Mouse (Mus musculus) kidney, postnatal 36 days (tissue): ENCODE measurements around the gene Thbd.

Experiments used
- DNase-seq, 2 experiments: peaks; one replicate each; pipeline ENCODE4 v3.0.0; 2021 to 2022; ENCODE audit warnings: mixed read lengths in 2 of 2

Thbd gene

DNA sequence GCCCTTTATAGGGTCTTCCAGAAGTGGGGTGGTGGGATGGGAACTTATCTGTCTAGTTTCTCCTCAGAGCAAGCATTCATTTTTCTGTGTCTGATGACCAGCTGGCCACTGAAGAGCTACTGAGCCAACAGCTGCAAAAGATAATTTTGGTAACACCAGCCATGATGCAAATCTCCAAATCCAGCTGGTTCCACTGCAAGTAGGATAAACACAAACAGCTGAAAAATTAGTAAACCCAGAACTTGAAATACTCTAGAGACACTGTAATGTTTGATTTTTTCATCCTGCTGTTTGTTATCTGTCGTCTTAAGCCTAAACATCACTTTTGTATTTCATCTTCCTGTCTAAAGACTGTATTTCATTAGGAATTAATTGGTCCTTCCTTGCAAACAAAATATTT lies 13.7 kb upstream of the Thbd start:
- no peak for DNase-seq

DNA sequence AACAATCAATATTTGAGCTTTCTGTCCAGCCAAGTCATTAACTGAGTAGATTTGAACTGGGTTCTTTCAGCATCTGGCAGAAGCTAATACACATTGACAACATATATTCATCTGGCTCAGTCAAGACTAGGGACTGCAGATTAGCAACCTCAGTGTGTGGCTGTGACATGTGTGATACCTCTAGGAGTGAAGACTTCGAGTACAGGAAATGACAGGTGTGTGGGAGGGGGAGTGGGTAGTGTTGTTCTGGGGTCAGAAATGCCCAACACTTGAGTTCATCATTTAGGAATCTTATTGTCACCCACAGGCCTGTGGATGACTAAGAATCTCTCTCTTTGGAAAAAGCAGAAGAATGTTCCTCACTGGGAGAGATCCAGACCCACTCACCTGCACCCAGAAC lies 13.1 kb upstream of the Thbd start:
- DNase-seq = no peak

DNA sequence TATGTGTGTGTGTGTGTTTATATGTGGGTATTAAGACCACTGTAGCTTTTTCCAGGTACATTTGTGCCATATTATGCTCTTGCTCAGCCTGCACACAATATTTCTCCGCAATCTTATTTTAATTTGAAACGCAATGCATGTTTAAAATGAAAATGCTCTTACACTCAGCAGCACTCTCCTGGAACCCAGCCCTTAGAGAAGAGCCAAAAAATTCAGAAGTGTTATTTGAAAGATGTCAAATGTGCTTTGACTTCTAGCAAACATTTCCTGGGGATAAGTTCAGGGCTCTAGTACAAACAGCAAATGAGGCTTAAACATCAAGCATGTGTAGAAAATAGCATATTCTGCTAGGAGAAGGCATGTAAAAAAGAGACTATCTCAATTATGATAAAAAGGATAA lies 11.8 kb upstream of the Thbd start:
- no peak for DNase-seq

DNA sequence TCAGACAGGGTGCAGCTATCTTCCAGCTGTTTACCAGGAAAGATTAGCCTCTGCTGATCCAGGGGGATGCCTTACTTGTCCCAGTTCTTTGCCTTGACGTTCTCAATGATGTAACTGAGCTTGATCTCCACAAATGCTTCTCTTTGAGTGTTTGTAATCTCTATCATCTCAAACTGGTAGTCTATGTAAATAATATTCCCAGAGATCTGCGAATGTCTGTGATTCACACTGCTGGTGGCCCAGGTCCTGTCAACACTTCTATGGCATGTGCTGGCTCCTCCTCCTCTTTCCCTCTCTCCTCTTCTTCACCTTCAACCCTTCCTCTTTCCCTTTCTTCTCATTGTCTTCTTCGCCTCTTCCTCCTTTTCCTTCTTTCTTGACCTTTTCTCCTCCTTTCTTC lies 11.2 kb upstream of the Thbd start:
- no peak for DNase-seq

DNA sequence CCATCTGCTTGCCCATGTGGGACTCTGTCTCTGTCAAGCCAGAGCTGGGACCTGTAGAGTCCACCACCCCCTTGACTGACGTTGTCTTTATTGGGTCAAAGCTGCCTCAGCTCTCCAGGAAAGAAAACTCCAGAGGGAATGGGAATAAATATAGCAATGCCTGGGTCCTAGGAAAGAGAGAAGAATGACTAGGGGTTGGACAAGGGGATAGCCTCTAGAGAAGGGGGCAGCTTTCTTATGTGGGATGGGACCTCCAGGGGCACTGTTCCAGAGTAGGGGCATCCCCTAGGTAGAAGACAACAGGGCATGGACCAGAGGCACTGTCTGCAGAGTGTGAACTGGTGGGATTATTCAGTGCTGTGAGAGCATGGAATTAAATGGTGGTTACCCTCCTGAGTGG lies 1.8 kb upstream of the Thbd start:
- no peak for DNase-seq

DNA sequence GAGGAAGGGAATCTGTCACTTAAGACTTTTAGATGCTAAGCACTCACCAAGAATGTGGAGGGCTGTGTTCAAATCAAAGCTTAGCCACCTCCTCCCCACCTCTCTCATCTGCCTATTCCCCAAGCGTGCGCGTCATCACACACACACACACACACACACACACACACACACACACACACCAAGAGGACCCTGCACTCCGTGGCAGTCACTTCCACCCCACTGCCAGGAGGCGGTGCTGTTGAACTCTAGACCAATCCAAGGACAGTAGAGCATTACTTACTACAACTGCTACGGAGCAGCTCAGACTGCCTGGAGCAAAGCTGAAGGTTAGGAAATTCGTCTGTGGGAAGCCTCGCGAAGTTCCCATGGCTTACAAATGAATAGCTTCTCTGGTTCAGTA lies 1.2 kb upstream of the Thbd start:
- peak; percentile 88 for DNase-seq

DNA sequence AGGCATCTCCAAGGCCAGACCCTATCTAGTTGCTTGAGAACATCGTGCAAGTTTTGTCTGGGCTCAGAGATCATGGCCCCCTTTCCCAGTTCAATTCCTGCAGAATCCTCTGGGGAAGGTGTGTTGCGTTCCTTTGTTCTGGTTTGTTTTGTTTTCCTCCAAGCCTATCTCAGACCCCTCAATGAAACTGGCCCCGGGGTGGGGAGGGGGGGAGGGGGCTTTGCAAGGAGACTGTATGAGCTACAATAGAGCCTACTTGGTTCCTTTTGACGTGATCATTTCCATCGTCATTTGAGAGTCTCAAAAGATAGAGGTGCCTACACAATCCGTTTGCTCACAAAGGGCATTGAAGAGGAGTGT lies 753 bp upstream of the Thbd start:
- DNase-seq = no peak

DNA sequence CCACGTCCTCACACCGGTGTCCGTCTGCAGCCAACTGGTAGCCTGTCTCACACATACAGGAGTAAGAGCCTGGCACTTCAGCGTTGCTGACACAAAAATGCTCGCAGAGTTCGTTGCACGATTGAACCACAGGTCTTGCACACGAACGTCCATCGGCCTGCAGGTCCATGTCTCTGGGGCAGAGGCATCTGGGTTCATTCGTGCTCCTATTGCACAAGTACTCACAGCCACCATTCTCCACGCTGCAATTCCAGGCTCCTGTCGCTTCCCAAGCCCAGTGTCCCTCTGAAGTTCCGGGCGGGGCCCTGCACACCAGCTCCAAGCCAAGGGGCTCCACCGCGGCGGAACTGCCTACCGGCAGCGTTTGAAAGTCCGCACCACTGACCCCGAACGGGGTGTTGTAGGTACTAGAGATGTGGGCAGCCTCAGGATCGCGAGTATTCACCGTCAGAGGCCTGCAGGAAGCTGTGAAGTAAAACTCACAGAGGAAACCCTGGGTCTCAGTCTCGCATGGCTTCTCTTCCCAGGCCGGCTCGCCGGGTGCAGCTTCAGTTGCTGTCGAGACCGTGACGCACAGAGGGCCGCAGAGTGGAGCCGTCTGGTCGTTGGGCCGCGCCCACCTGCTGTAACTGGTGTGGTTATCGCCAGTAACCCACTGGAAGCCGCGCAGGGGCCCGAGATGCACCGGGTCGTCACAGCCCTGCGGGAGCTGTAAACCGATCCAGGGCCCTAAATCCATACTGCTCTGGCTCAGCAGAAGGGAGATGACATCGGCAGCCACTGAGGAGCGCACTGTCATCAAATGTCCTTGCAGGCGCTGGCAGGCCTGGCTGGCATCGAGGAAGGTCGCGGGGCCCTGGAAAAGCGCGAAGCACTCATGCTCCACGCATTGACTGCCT lies 768 bp downstream of the Thbd start:
- peak; percentile 35 to 62 for DNase-seq

DNA sequence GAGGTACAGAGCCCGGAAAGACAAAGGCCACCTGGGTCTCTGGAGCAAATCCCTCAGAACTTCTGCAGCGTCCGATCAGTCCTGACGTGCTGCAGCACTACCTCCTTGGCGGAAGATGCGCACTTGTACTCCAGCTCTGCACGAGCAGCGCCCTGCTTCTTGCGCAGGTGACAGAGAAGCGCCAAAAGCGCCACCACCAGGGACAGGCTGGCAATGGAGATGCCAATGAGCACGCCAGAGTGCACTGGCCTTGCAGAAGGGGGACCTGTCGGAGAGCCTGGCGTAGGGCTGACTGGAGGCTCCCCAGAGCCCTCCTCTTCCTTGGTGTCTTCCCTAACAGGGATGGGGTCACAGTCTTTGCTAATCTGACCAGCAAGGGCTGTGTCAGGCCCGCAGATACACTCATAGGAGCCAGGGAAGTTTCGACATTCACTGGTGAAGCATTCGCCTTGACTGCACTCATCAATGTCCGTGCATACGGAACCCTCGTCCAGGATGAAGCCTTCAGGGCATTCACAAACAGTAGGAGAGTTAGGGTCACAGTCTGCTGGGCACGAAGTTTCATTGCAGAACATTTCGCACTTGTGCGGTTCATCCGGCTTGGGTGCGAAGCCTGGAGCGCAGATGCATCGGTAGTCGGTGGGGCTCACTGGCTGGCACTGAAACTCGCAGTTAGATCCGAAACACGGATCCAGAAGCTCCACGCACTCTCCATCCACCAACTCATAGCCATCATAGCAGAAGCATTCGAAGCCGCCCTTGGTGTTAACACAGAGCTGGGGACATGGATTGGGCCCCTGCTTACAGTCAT lies 1.6 kb downstream of the Thbd start:
- peak; percentile 51 to 69 for DNase-seq

DNA sequence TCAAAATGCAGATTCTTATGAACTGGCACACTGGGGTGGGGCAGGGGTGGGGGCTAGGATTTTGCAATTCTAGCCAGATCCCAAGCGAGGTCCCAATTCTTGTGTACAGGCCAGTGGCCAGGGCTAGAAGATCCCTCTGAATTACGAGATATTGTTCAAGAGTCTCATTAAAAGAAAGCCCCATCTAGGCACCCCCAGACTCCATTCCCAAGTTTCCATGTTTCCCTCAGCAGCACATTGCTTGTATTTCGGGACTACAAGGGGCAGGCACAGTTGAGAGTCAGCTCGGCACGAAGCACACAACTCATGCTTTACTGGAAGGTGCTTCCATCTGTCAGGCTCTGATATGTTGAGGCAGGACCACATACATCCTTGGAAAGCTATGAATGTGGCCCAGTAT lies 3.1 kb downstream of the Thbd start:
- DNase-seq = no peak

DNA sequence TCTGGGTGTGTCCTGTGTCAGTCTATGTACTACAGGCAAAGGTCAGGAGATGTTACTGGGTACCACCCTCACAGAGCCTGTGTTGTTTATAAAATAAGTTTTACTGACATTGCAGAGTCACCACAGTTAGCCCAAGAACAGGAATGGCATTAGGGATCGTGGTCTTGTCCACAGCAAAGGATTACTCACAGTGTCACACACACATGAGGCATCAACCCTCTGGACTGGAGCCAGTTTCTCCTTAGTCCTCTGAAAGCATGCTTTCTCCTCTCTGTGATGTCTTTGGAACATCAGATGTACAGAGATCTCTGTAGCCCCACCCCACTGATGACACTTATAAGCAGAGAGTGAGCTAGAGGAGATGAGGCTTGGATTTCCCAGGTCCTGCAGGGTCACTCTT lies 5.8 kb downstream of the Thbd start:
- DNase-seq = no peak

DNA sequence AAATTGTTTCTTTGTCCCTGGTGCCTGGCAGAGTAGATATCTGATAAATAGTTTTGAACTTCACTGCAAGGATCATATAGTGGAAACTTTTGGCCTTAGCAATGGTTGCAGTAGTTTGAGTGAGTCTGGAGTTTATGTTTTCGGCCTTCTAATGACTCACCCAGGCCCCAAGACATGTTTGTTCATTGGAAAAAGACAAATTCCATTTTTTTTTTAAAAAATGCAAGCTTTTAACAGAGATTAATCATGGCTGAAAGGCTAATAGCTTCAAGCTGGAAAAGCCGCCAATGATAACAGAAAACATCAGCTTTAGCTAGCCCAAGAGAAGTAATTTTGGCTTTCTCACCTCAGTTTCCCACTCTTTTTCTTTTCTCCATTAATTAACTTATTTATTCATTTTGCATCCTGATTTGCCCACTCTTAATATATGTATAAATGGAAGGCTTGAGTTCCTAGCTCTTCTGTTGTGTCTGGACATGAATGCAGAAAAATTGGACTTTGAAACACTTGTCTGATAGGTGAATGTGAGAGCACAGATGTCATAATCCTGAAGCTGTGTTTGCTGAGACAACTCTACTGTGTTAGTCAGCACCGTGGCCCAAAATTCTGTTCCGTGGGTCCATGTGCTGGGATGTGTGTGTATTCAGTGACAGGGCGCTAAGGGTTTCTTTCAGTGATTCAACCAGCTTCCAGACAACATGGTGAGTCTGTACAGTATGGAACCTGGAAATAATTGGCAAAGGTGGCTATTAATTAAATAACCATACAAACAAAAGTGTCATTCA lies 8.9 kb downstream of the Thbd start:
- DNase-seq = no peak

DNA sequence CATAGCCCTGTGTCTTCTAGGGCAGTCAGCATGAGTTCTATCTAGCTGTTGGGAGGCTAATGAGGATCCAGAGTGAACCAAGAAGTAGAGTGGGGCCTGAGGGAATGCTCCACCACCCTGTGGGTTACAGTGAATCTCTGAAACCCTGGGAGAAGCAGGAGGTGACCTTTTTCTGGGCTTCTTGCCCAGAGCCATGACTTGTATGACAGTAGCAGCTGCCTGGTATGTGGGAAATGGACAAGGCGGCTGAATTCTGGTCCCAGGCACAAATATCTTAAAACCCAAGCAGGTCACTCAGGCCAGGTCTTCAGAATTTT lies 10.2 kb downstream of the Thbd start:
- DNase-seq = peak; percentile 66 to 69

DNA sequence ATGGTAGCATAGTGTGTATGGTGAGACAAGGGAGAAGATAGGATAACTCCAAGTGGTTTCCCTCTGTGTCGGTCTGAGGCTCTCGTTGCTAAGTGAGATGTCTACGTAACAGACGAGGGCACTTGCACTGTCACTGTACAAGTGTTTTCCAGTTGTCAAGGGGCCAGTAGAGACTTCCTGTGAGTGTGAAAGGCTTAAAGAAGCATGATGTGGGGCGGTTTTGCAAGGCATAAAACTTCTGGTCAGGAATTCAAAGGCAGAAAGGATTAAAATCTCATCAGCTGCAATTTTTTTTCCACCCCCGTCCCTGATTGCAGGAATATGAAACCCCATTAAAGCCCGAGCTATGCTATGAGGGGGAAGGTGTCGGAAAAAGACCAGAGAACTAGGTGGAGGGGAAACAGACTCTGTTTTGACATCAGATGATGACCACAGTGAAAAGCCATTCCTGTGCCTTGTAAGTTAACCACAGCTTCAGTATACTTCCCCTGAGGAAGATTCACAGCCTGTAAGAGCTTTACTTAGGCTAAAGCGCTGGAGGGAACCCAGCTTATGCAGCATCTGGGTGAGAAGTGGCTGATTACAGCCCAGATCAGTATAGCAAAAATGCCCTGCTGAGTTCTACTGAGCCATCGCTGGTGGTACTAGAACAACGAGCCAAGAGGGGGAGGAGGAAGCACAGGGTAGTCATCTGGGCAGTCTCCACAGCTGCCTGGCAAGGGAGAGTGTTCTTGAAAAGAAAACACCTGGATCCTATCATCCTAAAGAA lies 10.8 kb downstream of the Thbd start:
- DNase-seq = no peak

DNA sequence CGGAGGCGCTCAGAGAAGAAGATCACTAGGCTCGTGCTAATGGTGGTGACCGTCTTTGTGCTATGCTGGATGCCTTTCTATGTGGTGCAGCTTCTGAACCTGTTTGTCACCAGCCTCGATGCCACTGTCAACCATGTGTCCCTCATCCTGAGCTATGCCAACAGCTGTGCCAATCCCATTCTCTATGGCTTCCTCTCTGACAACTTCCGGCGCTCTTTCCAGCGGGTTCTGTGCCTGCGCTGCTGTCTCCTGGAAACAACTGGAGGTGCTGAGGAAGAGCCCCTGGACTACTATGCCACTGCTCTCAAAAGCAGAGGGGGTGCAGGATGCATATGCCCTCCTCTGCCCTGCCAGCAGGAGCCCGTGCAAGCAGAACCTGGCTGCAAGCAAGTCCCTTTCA lies 11.8 kb downstream of the Thbd start:
- no peak for DNase-seq

DNA sequence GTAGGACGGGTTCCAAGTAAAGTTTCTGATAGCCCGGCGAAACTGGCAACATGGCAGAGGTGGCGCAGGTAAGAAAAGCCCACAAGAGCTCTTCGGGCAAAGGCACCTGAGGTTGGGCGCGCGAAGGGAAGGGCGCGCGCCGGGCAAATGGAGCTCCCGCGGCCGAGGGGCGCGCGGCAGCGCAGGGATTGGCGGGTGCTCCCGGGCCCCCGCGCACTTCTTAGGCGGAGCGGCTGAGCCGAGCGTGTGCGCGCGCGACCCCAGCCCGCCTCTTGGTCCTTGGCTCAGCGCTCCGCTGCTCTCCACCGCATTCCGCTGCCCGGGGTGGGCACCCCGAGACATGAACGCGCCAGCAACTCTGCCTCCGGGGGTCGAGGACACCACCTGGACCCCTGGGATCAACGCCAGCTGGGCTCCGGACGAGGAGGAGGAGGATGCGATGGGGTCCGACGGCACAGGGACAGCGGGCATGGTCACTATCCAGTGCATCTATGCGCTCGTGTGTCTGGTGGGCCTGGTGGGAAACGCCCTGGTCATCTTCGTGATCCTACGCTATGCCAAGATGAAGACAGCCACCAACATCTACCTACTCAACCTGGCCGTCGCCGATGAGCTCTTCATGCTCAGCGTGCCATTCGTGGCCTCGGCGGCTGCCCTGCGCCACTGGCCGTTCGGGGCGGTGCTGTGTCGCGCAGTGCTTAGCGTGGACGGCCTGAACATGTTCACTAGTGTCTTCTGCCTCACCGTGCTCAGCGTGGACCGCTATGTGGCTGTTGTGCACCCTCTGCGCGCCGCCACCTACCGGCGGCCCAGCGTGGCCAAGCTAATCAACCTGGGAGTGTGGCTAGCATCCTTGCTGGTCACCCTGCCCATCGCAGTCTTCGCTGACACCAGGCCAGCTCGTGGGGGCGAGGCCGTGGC lies 12.6 kb downstream of the Thbd start, which contains the start of gene Sstr4:
Sstr4 (plus strand) TSS at position 214 of the 921 bp plus-strand sequence.
- peak in 1 of 2 experiments; percentile 73 for DNase-seq

DNA sequence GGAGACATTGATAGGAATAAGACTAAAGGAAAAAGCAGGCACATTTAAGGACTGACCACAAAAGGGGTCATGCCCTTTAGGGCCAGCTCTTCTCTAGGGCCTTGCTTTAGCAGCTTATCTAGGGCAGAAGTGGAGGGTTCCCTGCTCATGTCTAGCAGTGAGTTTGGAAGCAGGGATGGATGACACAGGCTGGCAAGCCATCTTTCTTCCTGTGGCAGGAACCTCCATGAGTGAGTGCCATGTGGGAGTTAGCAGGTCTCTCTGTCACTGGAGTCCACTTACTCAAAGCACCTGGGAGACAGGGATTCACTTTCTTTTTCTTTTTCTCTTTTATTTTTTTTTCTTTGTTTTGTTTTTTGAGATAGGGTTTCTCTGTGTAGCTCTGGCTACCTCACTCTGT lies 14.1 kb downstream of the Thbd start:
- DNase-seq = no peak

DNA sequence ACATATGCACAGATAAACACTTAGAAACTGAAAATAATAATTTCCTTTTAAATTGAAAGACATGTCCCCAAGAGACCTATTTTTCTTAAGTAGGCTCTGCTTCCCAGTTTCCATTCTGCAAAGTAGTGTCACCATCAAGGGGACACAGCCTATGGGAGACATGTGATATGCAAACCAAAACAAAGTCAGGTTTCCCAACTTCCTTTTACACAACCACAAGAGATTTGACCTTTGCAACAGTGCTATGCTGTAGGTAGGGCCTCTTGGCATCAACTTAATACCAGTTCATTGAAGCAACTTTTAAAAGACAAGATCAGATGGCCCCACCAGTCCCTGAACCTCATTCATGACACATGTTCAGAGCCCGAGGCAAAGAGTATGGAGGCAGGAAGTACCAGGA lies 14.8 kb downstream of the Thbd start:
- DNase-seq = no peak

DNA sequence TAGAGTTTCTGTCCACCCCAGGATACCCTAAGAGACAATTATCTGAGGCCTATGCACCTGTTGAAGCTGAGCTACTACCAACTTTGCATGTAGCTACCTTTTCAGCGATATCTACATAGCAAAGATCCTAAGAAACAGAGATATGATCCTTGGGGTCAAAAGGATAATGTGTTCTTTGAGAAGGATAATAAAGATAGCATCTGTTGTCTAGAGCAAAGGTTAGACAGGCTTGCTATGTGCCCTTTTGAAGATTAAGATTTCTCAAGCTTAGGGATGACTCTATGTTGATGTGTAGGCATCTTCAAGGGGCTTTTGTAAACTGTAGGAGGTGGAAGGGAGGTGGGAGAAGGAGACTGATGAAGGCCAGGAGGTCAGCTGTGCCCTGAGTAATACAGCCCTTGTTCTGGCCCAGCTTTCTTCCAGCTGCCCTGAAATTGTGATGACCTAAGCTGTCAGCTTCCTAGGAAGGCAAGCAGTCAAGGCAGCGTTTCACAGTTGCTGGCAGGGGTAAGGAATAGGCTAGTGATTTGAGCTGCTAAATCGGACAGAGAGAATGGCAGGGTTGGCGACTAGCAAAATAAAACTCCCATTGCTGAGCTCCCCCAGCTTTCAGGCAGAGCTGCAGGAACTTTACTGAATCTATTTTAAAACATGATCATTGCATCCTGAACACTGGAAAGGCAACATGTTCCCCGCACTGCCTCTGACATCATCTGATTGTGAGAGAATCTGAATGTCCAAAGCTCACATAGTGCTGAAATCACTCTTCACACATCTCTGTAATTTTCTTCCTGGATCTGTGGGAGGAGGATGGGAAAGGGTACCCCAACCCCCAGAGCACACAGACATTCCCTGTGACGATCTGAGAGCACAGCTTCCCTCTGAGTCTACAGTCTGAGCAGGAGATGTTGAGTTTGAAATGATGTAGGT lies 20.1 kb downstream of the Thbd start:
- DNase-seq = no peak

DNA sequence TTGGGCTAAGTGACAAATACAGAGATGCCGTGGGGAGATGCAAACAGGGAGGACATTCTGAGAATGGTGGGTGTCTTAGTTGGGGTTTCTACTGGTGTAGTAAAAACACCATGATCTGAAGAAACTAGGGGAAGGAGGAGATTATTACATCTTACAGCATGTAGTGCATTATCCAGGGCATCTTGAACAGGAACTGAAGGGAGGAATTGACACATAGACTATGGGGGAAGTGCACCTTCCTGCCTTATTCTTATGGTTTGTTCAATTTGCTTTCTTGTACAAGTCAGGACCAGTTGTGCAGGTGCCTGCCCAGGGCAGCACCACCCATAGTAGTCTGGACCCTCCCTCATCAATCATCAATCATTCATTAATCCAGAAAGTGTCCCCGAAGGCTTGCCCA lies 21.1 kb downstream of the Thbd start:
- no peak for DNase-seq
